Mouse (Mus musculus): ENCODE measurements at regions not wholly inside any gene's neighbourhood (a gene's known extent, or its start where the extent isn't known, plus 50 kb on each side); places are given as distances from the start of the nearest gene placed in this dataset.

GRCm38 (mm10) chr2:148582208-148582607 lies 90.2 kb upstream of the Nxt1 start:
- no peak for TF ChIP-seq POLR2A (IDR thresholded peaks at IDR 0.05; ENCODE audit: low read depth, low read length)
- no peak for TF ChIP-seq CTCF (IDR thresholded peaks at IDR 0.05; ENCODE audit: extremely low read depth, insufficient read depth, insufficient read length, insufficient replicate concordance)

All from spleen, adult 2 months (tissue).